Comparison of ENCODE assay signal across 8 mouse cellular contexts in the genomic region with DNA sequence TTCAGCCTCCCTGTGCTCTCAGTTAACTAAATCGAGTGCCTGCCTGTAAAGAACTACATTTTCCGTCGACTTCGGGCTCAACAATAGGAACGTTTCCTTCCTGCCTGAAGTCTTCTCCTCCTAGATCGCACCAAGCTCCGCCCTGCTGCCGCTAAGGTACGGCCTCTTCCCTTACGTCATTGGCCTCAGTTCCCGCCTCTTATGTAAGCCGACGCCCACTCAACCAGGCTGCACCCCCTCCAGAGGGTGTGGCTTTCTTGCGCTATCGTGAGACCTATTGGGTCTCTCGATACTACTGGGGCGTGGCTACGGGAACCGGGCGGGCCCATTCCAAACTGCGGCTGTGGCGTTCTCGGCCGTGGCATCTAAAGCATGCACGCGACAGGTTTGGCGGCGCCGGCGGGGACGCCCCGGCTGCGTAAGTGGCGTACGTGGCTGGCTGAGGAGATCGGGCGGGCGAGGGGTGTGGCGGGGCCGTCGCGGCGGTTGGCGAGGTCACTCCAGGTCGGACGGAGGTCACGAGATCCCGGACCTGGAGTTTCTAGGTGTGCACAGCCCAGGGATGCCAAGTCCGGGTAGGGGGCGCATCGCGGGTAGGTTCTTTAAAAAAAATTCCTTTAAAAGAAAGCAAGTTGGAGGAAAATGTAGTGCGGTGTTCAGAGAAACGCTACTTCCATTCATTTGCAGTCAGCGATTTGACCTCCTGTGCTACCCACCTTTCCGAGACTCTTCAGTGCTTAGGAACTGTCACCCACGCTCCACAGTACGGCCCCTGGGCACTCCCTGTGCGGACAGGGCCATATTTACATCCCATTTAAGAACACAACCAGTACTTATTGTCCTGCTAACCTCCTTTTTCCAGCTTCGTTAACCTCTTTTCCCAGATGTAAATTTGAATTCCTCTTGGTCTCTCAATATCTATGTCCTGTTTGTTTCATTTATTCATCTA. TPM values are rescaled to one million over a fixed set of nuclear protein-coding genes. Genes with fewer than 3 reads are reported as not detected.
DNase-seq lines count a peak whose midpoint lies in the region; ATAC-seq and TF ChIP-seq lines count a peak whose summit lies in the region.

A gene (plus strand): TSS at position 311 of the 949 bp plus-strand sequence.

- TF ChIP-seq POLR2A in bone marrow, adult 2 months (IDR thresholded peaks at IDR 0.05; ENCODE audit: borderline replicate concordance, control insufficient read depth, low read depth, low read length), result peak; percentile 53
- peak; percentile 74; the same call in 1 of the 2 replicates for TF ChIP-seq POLR2A in limb, embryonic 14.5 days (IDR thresholded peaks at IDR 0.05; ENCODE audit: borderline replicate concordance, extremely low read depth, insufficient read depth, insufficient read length)

- H3K36me3 ChIP-seq in embryonic facial prominence, embryonic 15.5 days, result no peaks in the 10 kb centered on the region
- no peaks in the 10 kb centered on the region for H3K36me3 ChIP-seq in limb, embryonic 14.5 days (ENCODE audit: control insufficient read depth, insufficient read depth, low read length)
- 0 out of 2 replicates have a peak, but pooled peaks cover 2% of the 10 kb centered on the region for H3K36me3 ChIP-seq in midbrain, postnatal 0 days (ENCODE audit: insufficient read depth, low read length)

- peak within 1 kb of the TSS; percentile 65 for H3K9ac ChIP-seq in embryonic facial prominence, embryonic 15.5 days
- H3K9ac ChIP-seq in limb, embryonic 14.5 days (ENCODE audit: low read depth, low read length, severe bottlenecking), result peak within 1 kb of the TSS; percentile 63
- H3K9ac ChIP-seq in midbrain, postnatal 0 days (replicated peaks; ENCODE audit: low read length, poor library complexity, severe bottlenecking), result peak within 1 kb of the TSS; percentile 55

- H3K4me3 ChIP-seq in bone marrow, adult 2 months (replicated peaks; ENCODE audit: control insufficient read depth, low read depth, low read length), result peak within 1 kb of the TSS; percentile 69
- H3K4me3 ChIP-seq in embryonic facial prominence, embryonic 15.5 days (replicated peaks), result peak within 1 kb of the TSS; percentile 78
- peak within 1 kb of the TSS; percentile 63 for H3K4me3 ChIP-seq in limb, embryonic 14.5 days (replicated peaks; ENCODE audit: low read length)
- peak within 1 kb of the TSS; percentile 43 for H3K4me3 ChIP-seq in midbrain, postnatal 0 days (ENCODE audit: low read depth, low read length)

- peak within 1 kb of the TSS; percentile 69 for H3K4me2 ChIP-seq in embryonic facial prominence, embryonic 15.5 days (replicated peaks)
- H3K4me2 ChIP-seq in limb, embryonic 14.5 days (replicated peaks; ENCODE audit: low read depth, low read length, severe bottlenecking), result peak within 1 kb of the TSS; percentile 57
- H3K4me2 ChIP-seq in midbrain, postnatal 0 days (ENCODE audit: low read depth, low read length, poor library complexity, severe bottlenecking), result peak within 1 kb of the TSS; percentile 58

- H3K27ac ChIP-seq in bone marrow, adult 2 months (ENCODE audit: control insufficient read depth, insufficient read depth, low read depth, low read length, poor library complexity), result peak within 1 kb of the TSS; percentile 34
- H3K27ac ChIP-seq in embryonic facial prominence, embryonic 15.5 days (replicated peaks), result peak within 1 kb of the TSS; percentile 96
- peak within 1 kb of the TSS; percentile 86 for H3K27ac ChIP-seq in limb, embryonic 14.5 days (replicated peaks; ENCODE audit: low read depth, low read length)
- H3K27ac ChIP-seq in midbrain, postnatal 0 days (ENCODE audit: low read depth, low read length), result peak within 1 kb of the TSS; percentile 77

- no peaks in the 10 kb centered on the region for H3K9me3 ChIP-seq in embryonic facial prominence, embryonic 15.5 days (replicated peaks)
- H3K9me3 ChIP-seq in limb, embryonic 14.5 days (ENCODE audit: control insufficient read depth, low read length), result no peaks in the 10 kb centered on the region
- no peaks in the 10 kb centered on the region for H3K9me3 ChIP-seq in midbrain, postnatal 0 days (ENCODE audit: low read length)

- no peaks in the 10 kb centered on the region for H3K27me3 ChIP-seq in embryonic facial prominence, embryonic 15.5 days
- H3K27me3 ChIP-seq in limb, embryonic 14.5 days (ENCODE audit: control insufficient read depth, insufficient read depth, low read length), result peaks cover 1% of the 10 kb centered on the region; the same call in 1 of the 2 replicates
- no peaks in the 10 kb centered on the region; the same call in 1 of the 2 replicates for H3K27me3 ChIP-seq in midbrain, postnatal 0 days (ENCODE audit: insufficient read depth, low read length)

- peak; percentile 96 for ATAC-seq in embryonic facial prominence, embryonic 15.5 days (ENCODE audit: insufficient number of reproducible peaks, low FRiP score, low TSS enrichment, low read depth)
- peak; percentile 98 for ATAC-seq in limb, embryonic 14.5 days (ENCODE audit: low FRiP score, low read depth)
- ATAC-seq in midbrain, postnatal 0 days (ENCODE audit: low FRiP score), result peak; percentile 98

- DNase-seq in 416B (ENCODE audit: low read depth), result peak; percentile 100
- peak; percentile 98 for DNase-seq in heart, adult 8-10 months (ENCODE audit: low spot score)
- DNase-seq in kidney, adult 9 months, result peak; percentile 99
- DNase-seq in limb, embryonic 14.5 days (ENCODE audit: low spot score), result peak; percentile 99
- DNase-seq in midbrain, postnatal 0 days (ENCODE audit: low spot score), result peak; percentile 100
- peak; percentile 96 to 98 for DNase-seq in spleen, postnatal 14 days (ENCODE audit: low spot score in 2 of 2)

- no peak for TF ChIP-seq CTCF in bone marrow, adult 2 months (IDR thresholded peaks at IDR 0.05; ENCODE audit: control insufficient read depth, insufficient read depth, low read length)
- peak; percentile 43 for TF ChIP-seq CTCF in midbrain, postnatal 0 days (IDR thresholded peaks at IDR 0.05)

- WGBS in bone marrow, adult 2 months, result under 1% methylated on average over 60 of the region's 60 CpGs
- under 1% methylated on average over 60 of the region's 60 CpGs for WGBS in embryonic facial prominence, embryonic 15.5 days
- WGBS in limb, embryonic 14.5 days, result under 1% methylated on average over 60 of the region's 60 CpGs
- WGBS in midbrain, postnatal 0 days, result under 1% methylated on average over 60 of the region's 60 CpGs

- H3K4me1 ChIP-seq in bone marrow, adult 2 months (ENCODE audit: control insufficient read depth, insufficient read depth, low read length), result no peaks in the 10 kb centered on the region
- H3K4me1 ChIP-seq in embryonic facial prominence, embryonic 15.5 days, result peaks cover 21% of the 10 kb centered on the region
- H3K4me1 ChIP-seq in limb, embryonic 14.5 days (ENCODE audit: control insufficient read depth, insufficient read depth, low read length), result peaks cover 9% of the 10 kb centered on the region; the same call in 1 of the 2 replicates
- peaks cover 2% of the 10 kb centered on the region; the same call in 1 of the 2 replicates for H3K4me1 ChIP-seq in midbrain, postnatal 0 days (ENCODE audit: insufficient read depth, low read length)

RNA-seq across cellular contexts. Expression of the gene that starts here (rescaled TPM):
- 8.5 and 10.7 TPM in 2 replicates for polyA plus RNA-seq in bone marrow, adult 2 months (2011; ENCODE audit: insufficient read depth, insufficient read length, low replicate concordance, missing spikeins)
- 121 TPM in 2 replicates for polyA plus RNA-seq in embryonic facial prominence, embryonic 15.5 days (2015; fragmentation: Nextera tagmentation; extraction: Ambion mirVana)
- 10 to 100 TPM; 66.2 to 78.1 (median 70.0) TPM for total RNA-seq in heart, adult 8-10 months (2022)
- 107 and 150 TPM in 2 replicates for polyA plus RNA-seq in limb, embryonic 14.5 days (2012; rRNA removed)
- polyA plus RNA-seq in limb, embryonic 14.5 days (2014; fragmentation: Nextera tagmentation; extraction: Ambion mirVana), result 130 and 139 TPM in 2 replicates
- total RNA-seq in midbrain, postnatal 0 days (2014; rRNA removed), result 121 and 127 TPM in 2 replicates
- polyA plus RNA-seq in midbrain, postnatal 0 days (2015; fragmentation: Nextera tagmentation; extraction: Ambion mirVana), result 122 and 140 TPM in 2 replicates

Comparison
In these comparisons a context has a peak if more than half of its experiments do, and no peak if none do; other contexts are left out.
1. Peak in every context shown above with its lines: DNase-seq, ATAC-seq, H3K4me3 ChIP-seq and H3K27ac ChIP-seq.
2. H3K27ac ChIP-seq: peak in every context shown above with its lines; median percentile 96 in embryonic facial prominence, embryonic 15.5 days; 86 in limb, embryonic 14.5 days; 77 in midbrain, postnatal 0 days; 34 in bone marrow, adult 2 months.